Mouse (Mus musculus): Measurements from ENCODE around the gene Mettl6. TPM values are rescaled to one million over a fixed set of nuclear protein-coding genes. Genes with fewer than 3 reads are reported as not detected.

Mettl6 gene
- 10 to 100 TPM in 1 of 2 experiments, 1 to 10 TPM in 1; 8.6 to 11.7 TPM for total RNA-seq (2021)

DNA sequence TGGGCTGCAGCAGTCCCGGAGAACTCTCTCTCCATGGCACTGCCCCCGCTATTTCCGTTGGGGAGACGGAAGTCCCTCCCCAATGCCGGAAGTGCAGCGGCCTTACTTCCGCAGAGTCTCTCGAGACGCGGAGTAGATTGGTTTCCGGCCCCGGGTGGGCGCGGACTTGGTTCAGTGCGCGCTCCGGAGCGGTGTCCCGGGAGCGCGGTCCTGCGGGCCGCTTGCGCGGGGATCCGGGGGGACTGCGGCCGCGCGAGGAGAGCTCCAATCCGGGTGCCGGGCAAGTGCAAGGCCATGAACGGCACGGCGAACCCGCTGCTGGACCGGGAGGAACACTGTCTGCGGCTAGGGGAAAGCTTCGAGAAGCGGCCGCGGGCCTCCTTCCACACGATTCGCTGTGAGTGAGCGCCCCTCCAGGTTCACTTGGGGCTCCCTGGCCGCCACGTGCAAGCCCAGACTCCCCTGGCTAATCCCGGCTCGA is at the start of gene Mettl6:
Mettl6 (minus strand) TSS at position 66 of the 481 bp plus-strand sequence.
- DNase-seq (ENCODE audit: low spot score): peak; percentile 82
- intact Hi-C loops (cut with DNase I): loop anchor here (10.0 kb wide), 1 partner anchor 590 kb away; the partner anchor contains the start of genes Dph3 and Oxnad1

DNA sequence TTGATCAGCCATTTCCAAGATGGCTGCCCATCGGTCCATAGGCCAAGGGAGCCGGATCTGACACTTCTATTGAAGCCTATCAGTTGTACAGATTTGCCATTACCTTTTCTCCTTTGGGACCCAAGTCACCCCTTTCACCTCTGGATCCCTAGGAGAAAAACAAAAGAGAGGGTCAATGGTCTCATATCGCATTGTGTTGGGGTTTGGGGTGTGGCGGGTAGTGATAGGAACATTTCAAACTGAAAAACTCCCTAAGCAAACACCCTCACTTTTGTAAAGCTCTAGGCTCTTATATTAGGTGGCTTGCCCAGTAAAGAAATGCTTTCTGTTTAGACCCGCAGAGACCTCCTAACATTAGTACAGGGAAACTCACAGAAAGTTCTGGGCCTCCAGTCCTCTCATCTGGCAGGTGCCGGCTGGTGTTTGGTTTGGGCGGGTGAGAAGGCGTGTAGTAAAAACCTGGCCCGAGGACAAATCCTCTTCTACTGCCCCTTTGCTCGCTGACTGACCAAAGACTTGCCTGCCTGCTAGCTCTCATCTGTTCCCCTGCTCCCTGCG is 49.1 kb upstream of the Mettl6 start:
- intact Hi-C loops (cut with DNase I): no loop called here
- DNase-seq (ENCODE audit: low spot score): no peak

- peak; percentile 20 for DNase-seq (ENCODE audit: low spot score)
- intact Hi-C loops (cut with DNase I): no loop called here
Measured at GRCm38 (mm10) chr14:31537298-31537697, 42.5 kb upstream of the Mettl6 start.

- intact Hi-C loops (cut with DNase I): no loop called here
Measured at GRCm38 (mm10) chr14:31532656-31533055, 37.8 kb upstream of the Mettl6 start.

GRCm38 (mm10) chr14:31531506-31532148 is 36.8 kb upstream of the Mettl6 start:
- DNase-seq (ENCODE audit: low spot score): no peak
- intact Hi-C loops (cut with DNase I): no loop called here

More at GRCm38 (mm10) chr14:31532656-31533055, 37.8 kb upstream of the Mettl6 start:
- DNase-seq (ENCODE audit: low spot score): no peak

DNA sequence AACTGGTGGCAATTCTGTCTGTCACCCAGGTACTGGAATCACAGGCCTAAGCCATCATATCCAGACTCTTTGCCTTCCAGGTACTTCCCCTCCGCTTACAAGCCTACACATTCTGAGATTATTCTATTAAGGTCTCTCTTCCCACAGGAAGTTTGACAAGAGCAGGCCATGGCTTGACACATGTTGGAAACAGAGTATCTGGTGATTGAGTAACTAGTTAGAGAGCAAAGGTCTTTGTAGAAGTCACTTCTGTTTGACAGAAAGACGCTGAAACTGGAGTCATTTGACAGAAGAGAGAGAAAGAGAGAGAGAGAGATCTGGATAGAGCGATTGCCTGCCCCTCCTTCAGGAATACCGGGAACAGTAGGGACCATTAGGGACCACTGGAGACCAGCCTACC is 36.0 kb upstream of the Mettl6 start:
- intact Hi-C loops (cut with DNase I): no loop called here
- DNase-seq (ENCODE audit: low spot score): no peak

DNA sequence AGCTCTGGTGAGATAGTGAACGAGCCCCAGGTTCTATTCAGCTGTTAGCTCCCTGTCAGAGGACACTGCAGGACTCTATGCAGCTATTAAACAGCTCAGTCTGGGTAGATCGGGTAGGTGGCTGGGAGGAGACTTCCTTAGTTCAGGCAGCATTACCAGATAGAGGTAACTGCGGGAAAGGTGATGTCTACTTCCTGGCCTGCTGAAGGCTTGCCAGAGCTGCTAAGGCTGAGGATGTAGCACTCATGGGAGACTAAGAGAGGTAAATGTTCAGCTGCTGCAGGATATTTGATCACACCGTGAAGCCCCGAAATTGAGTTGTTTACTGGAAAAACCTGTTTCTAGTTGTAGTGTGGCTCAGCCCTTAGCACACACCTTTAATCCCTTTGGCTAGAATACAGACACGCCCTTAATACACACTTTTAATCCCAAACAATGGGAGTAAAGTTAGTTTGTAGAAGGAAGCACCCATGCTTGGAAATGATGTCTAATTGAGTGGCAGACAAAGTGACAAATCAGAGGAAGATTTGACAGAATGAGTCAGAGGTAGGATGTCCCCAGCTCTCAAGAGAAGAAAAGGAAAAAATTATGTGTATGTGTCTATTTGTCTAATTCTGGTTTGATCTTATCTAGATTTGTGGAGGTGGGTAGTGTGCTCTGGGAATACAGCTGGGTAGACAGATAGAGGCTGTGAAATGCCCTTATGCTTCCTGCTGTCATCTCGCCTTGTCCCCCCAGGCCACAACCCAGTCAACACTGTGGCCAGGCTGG is 30.4 kb upstream of the Mettl6 start:
- DNase-seq (ENCODE audit: low spot score): no peak

GRCm38 (mm10) chr14:31521318-31521717 is 26.5 kb upstream of the Mettl6 start:
- DNase-seq (ENCODE audit: low spot score): no peak
- intact Hi-C loops (cut with DNase I): no loop called here

More for the DNA sequence above, 30.4 kb upstream of the Mettl6 start:
- intact Hi-C loops (cut with DNase I): no loop called here

GRCm38 (mm10) chr14:31519165-31519564 is 24.3 kb upstream of the Mettl6 start:
- intact Hi-C loops (cut with DNase I): loop anchor here (1.0 kb wide), 1 partner anchor 86 kb away; no protein-coding TSS in a partner anchor
- no peak for DNase-seq (ENCODE audit: low spot score)

DNA sequence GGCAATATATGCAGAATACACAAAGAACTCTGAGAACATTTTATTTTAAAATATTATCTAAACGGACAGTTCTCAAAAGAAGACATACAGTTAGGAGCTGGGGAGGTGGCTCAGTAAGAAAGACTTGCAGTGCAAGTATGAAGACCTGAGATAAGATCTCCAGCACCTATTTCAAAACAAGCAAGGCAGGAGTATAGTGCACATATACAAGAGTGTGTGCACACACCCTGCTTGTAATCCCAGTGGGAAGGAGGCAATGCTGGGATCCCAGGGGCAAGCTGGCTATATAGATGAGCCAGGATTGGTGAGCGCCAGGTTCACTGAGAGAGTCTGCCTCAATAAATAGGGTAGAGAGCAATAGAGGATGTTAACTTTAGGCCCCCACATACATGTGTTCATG is 21.1 kb upstream of the Mettl6 start:
- intact Hi-C loops (cut with DNase I): no loop called here
- no peak for DNase-seq (ENCODE audit: low spot score)

GRCm38 (mm10) chr14:31510322-31510721 is 15.5 kb upstream of the Mettl6 start:
- DNase-seq (ENCODE audit: low spot score): no peak
- intact Hi-C loops (cut with DNase I): no loop called here

DNA sequence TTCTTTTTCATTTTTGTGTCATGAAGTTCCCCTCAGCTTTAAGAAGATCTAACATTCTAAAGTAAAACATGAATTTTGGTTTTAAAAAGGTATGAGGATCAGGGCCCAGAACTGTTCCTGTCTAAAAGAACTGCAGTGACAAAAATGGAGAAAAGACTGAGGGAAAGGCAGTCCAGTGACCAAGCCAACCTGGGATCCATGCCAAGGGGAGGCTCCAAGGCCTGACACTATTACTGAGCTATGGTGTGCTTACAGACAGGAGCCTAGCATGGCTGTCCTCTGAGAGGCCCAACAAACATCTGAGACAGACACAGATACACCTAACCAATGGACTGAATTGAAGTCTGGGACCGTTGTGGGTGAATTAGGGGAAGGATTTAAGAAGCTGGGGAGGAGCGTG is 15.1 kb upstream of the Mettl6 start:
- DNase-seq (ENCODE audit: low spot score): no peak
- intact Hi-C loops (cut with DNase I): no loop called here

GRCm38 (mm10) chr14:31506456-31506855 is 11.6 kb upstream of the Mettl6 start:
- intact Hi-C loops (cut with DNase I): no loop called here
- no peak for DNase-seq (ENCODE audit: low spot score)

- DNase-seq (ENCODE audit: low spot score): no peak
- intact Hi-C loops (cut with DNase I): no loop called here
Measured at GRCm38 (mm10) chr14:31503406-31503805, 8.6 kb upstream of the Mettl6 start.

DNA sequence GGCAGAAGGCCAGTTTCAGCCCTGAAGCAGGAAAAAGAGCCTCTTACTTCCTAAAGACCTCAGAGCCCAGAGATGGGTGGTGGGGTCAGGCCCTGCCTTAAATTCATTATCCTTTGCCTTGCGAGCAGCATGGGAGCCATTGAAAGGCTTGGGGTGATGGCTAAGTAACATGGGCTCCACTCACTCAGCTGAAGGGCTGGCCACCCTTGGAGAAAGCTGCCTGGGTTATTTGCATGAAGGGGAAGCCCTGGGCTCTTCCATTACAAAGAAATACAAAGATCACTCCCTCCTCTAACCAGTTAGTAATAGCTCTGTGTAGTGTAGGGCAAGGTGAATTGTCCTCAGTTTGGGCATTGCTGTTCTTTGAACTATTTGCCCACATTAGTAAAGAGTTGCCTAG is 4.7 kb upstream of the Mettl6 start:
- intact Hi-C loops (cut with DNase I): loop anchor here (10.0 kb wide), 1 partner anchor 585 kb away; the partner anchor contains the start of genes Dph3 and Oxnad1
- DNase-seq (ENCODE audit: low spot score): no peak

DNA sequence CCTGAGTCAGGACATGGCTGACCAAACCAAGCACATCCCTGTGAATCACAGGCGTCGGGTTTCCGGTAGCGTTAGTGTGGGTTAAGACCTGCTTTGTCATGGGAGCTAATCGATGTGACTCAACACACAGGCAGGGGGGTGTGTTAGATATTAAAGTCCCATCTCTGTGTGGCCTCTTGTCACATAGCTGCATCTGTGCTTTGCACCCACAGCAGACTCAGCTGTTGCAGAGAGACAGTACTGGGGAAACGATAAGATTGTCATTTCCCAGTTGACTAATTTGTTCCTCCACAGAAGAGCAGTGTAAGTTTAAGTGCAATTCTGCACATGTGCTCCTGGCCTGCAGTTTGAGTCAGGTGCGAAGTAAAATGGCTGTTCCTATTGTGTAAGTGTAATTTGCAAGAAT is 1.4 kb upstream of the Mettl6 start:
- intact Hi-C loops (cut with DNase I): loop anchor here (10.0 kb wide), 1 partner anchor 589 kb away; the partner anchor contains the start of genes Dph3 and Oxnad1
- DNase-seq (ENCODE audit: low spot score): no peak

DNA sequence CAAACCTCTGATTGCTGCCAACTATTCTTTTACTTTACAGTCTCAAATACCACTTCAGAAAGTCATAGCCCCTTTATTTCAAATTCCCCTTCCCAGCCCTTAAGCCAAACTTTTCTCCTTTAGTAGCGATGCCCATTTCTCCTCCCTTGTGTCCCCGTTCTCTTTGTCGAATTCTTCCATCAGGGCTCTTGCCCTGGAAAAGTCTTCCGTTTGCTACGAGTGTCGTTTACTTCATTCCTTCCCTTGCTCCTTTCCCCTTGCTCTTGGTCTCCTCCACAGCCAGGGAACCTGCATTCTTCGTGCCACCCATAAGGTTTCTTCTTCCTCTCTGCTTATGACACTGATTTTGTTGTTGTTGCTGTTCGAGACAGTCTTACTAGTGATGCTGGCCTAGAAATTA is 698 bp upstream of the Mettl6 start:
- intact Hi-C loops (cut with DNase I): loop anchor here (10.0 kb wide), 1 partner anchor 589 kb away; the partner anchor contains the start of genes Dph3 and Oxnad1

DNA sequence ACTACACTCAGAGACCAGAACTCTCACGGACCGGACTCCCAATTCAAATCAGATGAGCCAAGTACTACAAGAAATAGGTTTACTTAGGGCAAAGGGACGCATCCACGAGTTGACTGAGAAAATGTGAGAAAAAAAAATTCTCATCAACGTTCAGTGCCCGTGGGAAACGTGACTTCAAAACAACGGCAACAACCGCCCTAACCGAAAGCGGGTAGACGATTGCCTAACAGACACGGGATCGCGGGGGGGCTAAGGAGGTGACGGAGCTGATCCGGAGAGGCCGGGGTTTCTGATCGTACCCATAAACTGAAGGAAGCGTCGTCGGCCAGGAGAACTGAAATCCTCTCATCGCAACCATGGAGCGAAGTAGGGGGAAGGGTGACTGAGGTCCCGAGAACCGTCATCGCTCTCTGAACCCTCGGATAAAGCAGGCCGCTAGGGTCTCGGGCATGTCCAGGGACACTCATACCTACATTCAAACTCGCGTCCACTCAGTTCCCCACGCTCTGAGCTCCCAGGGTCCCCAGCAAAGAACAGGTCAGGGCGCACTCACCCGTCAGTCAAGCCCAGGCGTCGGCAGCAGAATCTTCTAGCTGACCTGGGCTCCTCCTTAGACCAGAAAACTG is 378 bp downstream of the Mettl6 start, which contains the start of gene Eaf1:
Eaf1 (plus strand) TSS at position 51 of the 626 bp plus-strand sequence.
- intact Hi-C loops (cut with DNase I): loop anchor here (10.0 kb wide), 1 partner anchor 590 kb away; the partner anchor contains the start of genes Dph3 and Oxnad1
- DNase-seq (ENCODE audit: low spot score): no peak

More for the DNA sequence above, 698 bp upstream of the Mettl6 start:
- DNase-seq (ENCODE audit: low spot score): no peak

DNA sequence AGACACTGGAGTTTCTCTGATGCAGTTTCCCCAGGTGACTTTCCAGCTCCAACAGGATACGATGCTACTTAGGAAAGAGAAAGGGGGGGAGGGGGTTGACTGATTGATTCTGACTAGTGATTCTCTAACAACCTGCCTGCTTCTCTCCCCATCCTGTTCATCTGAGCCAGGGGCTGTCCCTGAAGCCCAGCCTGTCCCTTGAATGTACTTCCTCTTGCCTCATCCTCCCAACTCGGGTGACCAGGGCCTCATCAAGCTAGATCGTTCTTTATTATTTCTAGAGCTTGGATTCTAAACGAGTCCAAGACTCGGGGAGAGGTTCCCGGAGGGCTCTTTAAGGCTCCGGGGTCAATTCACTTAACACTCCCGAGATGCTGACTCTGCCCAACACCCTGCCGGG is 939 bp downstream of the Mettl6 start:
- no peak for DNase-seq (ENCODE audit: low spot score)
- intact Hi-C loops (cut with DNase I): loop anchor here (10.0 kb wide), 1 partner anchor 591 kb away; the partner anchor contains the start of genes Dph3 and Oxnad1

DNA sequence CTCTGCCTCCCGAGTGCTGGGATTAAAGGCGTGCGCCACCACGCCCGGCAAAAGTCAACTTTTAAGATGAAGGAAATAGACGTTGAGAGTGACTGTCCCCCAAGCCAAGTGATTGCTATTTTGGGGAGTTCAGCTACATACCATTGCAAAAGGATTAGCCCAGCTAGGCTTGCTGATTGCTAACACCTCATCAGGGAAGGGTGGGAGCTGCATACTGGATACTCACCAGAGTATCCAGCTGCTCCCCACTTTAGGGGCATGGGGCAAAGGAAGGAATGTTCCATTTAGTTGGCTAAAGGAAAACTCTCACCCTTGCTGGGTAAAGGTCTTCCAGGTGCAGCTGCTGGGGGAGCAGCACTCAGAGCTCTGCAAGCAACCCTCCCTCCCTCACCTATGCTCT is 6.8 kb downstream of the Mettl6 start:
- no peak for DNase-seq (ENCODE audit: low spot score)
- intact Hi-C loops (cut with DNase I): no loop called here

All from heart, postnatal 25 days (tissue).